Mouse (Mus musculus) spleen, adult 12 weeks (tissue): Measurements from ENCODE around the gene Ammecr1.

Experiments
- DNase-seq: peaks from one replicate; pipeline ENCODE4 v3.0.0; 2022; ENCODE audit warnings: low spot score

The Ammecr1 gene

DNA sequence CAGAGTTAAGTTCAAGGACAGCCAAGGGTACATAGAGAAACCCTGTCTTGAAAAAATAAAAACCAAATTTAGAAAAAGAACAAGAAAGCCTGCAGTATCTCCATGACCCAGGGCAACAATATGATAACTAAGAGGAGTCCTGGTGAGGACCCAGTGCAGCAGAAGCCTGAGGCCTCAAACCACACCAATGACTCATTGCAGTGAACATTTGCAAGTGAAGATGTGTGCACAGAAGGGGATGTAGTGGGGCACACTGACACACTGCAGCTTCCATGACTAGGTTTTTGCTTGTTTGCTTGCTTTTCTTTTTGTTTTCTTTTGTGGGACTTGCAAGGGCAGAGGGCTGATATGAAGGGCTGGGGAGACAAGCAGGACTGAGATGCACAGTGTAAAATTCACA lies 52.3 kb downstream of the Ammecr1 start:
- DNase-seq = no peak

GRCm38 (mm10) chrX:142903854-142904253 lies 62.7 kb downstream of the Ammecr1 start:
- DNase-seq = no peak

GRCm38 (mm10) chrX:142902599-142902998 lies 63.9 kb downstream of the Ammecr1 start:
- no peak for DNase-seq

DNA sequence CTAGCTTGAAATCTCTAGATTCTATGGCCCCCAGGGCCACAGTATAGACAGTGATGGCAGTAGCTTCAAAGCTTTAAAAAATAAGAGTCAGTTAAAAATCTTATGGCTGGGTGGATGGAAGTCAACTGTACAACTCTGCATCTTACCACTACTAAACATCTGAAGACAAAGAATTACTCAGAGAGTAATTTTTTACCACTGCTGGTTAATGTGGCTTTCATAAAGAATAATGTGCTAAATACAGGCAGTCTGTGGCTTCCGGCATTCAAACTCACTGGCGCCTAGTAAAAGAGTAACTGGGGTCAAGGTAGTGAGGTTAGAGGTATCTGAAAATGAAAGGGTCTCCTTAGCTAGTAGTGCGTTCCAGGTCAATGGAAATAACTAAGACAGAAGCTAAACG lies 64.6 kb downstream of the Ammecr1 start:
- DNase-seq = no peak

DNA sequence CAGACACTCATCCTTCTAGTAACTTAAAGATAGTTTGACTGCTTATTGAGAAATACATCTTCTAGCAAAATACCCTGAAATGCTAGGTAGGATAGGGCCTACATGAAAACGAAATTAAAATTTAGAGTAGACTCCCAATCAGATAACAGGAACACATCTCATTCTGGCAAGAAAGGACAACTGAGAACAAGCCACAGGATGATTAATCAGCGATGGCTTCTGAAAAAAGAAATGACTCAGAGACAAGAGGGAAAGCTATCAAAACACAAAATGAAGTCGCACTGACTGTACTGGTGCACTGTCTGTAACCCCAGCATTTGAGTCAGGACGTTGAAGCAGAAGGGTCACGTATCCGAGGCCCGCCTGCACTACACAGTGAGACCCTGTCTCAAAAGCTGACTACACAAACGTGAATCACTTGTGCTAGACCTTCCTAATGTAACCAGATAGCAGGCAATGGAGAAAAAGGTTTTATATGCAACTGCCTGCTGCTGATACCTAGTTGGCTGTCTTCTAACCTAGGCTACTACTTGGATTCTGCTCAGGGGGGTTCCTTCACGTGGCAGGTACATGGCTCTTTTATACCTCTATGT lies 68.1 kb downstream of the Ammecr1 start:
- DNase-seq = no peak

GRCm38 (mm10) chrX:142897477-142898000 lies 69.0 kb downstream of the Ammecr1 start:
- DNase-seq = no peak

- no peak for DNase-seq
Measured at GRCm38 (mm10) chrX:142895316-142895715, 71.2 kb downstream of the Ammecr1 start.

GRCm38 (mm10) chrX:142885962-142886361 lies 80.6 kb downstream of the Ammecr1 start:
- no peak for DNase-seq

DNA sequence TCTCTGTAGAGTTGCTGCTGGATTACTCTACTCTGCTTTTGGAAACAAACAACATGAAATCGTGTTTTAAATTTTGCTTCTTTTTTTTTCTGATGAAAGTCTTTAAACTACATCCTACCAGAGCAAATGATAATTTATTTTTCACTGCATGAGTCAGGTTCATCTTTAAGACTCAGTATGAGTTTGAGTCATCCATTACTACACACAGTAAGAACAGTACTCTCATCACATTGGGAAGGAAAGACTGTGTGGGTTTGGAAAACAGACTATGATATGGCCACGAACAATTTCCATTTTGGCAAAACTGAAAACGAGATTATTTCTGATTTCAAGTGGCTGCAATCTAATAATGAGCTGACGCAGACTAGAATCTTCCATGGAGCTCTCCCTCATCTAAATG lies 82.9 kb downstream of the Ammecr1 start:
- DNase-seq = no peak

DNA sequence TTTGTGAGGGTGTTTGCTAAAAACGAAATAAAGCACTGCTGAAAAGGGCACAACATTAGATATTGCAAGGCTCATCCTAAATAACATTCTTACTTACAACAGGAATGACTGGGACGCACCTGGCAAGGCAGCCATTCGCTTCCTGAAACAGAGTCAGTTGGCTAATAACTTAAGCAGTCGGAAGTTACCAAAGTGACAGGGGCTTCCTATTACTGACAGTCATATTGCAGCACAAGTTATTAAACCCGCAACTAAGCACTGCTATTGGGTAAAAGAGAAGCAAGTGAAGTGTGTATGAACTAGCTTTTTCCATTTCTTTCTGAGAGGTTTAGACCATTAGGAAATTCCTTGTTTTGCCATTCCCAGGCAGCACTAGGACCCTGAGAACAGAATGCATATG lies 84.3 kb downstream of the Ammecr1 start:
- no peak for DNase-seq

- DNase-seq = no peak
Measured at GRCm38 (mm10) chrX:142869844-142870243, 96.7 kb downstream of the Ammecr1 start.

DNA sequence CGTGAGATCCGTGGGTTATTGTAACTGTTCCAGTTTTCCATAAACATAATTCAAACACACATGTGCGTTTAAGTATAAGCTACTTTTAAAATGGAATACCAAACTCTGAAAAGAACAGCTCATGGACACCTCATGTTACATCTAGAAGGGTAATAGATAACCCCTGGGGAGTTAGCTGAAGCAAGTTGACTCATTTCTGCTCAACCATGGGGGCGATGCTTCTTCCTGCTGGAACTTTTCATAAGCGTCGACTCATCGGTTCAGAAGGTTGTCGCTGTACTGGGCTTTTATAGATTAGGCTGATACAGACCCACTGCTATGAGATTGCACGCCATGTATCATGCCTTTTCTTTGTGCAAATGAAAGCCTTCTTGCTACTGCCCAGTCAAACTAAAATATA lies 118.5 kb downstream of the Ammecr1 start:
- no peak for DNase-seq

DNA sequence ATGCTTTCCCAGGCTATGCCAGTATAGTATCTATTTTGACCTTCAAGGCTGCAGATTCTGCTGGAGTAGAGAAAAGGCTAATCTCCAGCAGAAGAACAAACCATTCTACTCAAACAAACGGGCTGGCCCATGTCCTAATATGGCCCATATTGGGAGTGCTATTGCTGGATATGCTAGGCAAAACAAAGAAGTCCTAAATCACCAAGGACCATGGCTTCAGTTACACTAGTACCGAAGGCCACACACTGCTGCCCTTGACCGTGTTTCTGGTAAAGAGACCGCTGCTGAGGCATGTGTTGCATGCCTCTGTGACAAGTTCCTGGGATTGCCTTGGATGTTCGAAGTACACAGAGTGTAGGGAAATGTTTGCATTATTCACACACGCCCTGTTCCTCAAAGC lies 120.3 kb downstream of the Ammecr1 start:
- no peak for DNase-seq

DNA sequence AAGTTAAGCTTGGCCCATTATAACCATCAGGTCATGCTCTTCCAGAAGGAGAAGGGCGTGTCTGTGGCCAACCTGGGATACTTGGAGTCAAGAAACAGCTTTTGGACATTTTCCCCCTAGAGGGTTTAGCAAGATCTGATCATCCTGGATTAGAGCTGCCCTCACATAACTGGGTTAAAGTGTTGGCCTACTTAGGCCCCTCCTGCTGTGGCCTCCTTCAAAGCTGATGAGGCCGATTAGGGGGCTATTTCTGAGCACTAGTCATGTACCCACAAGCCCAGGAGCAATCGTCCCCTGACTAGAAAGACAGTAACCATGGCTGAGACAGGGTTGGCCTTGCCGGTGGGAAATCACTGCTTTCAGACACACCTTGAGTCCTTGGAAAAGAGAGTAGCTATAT lies 124.6 kb downstream of the Ammecr1 start:
- DNase-seq = no peak

DNA sequence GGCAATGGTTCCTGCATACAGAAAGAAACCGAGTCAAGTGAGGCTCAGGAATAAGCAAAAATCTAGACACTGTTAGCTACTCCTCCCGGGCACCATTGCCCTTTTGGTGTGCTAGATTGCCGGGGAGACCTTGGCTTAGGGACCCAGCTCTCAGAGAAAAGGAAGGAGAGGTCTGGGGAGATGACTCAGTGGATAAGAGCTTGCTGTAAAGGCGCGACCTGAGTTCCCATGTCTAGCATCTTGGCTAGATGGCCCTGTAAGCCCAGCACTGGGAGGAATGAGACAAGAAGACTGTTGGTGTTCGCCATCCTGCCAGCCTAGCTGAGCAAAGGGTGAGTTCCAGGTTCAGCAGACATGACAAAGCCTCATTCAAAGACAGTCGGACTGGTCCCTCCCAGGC lies 127.1 kb downstream of the Ammecr1 start:
- no peak for DNase-seq

DNA sequence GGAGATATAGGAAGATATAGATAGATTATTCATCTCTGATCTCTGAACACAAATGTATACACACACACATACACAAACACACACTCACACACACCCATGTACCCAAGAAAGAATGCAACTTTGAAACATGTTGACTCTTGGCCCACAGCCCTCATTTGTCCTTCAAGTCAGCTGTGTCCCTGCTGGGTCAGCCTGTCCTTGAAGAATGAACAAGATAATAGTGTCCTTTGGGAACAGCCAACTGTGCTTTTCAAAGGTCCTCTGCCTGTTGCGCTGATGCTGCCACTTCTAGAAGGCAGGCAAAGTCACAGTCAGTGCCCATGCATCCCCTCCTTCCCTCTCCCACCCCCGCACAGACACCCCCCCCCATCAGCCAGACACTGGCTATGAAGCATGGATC lies 127.7 kb downstream of the Ammecr1 start:
- no peak for DNase-seq

DNA sequence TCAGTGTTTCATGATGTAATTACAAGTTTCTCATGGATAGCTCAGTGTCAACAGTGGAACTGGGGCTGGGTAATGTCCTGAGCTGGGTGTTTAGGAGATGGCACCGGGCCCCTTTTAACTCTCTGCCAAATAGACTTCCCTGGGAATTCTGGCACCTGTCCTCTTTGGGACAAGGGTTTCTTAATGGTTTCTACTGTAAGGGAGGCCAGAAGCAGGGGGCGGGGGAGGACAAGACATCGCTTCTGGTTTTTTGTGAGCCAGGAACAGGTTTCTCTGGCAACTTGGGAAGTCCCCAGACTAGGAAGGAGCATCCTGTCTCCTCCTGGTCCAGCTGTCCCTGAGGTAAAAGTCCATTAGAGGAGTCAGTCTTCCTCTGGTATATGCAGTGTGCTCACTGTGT lies 129.2 kb downstream of the Ammecr1 start:
- no peak for DNase-seq

GRCm38 (mm10) chrX:142836399-142836798 lies 130.1 kb downstream of the Ammecr1 start:
- DNase-seq = no peak

- no peak for DNase-seq
Measured at GRCm38 (mm10) chrX:142834807-142835206, 131.7 kb downstream of the Ammecr1 start.

DNA sequence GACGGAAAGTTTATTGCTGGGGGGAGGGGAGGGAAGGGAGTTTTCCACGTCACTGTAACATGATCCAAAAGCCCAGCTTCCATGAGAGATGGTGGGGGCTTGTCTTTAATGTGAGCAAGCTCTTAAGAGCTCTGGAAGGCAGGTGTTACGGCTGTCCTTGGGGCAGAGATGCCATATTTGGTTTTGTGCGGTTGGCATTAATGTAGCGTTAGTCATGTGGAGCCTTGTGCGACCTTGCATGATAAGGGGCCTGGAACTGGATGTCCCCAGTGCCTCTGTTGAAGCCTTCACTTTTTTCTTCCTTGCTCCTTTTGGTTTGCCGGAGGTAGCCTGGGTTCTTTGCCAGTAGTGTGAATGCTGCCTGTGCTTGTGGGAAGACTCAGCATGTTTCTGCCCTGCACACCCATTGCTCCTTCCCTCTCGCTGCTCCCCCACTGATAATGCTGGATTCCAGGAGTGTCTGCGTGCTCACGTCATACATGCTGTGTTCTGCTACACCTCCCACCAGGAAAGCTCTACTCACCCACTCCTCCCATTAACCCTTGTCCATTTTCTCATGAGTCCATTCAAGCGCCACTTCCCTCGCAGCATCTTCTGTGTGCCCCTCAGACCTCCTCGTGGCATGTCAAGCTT lies 133.2 kb downstream of the Ammecr1 start:
- no peak for DNase-seq

GRCm38 (mm10) chrX:142832221-142832620 lies 134.3 kb downstream of the Ammecr1 start:
- DNase-seq = no peak

DNA sequence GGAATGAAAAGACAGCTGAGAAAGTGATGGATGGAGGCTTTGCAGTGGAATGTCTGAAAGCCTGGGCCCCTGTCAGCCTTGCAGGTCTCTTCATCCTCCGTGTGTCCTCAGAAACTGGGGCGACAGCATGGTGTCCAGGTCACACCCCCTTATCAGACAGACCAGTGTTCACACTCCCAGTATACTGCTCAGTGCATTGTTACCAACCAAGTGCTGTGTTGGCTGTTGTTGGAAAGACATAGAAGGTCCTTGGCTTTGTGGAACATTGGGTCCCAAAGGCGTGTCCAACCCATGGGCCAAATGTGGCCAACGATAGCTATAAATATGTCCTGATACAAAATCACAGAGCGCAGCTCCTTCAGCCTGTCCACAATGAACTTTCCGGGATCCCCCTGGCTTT lies 136.0 kb downstream of the Ammecr1 start:
- DNase-seq = no peak

- no peak for DNase-seq
Measured at GRCm38 (mm10) chrX:142829866-142830470, 136.6 kb downstream of the Ammecr1 start.

GRCm38 (mm10) chrX:142829267-142829666 lies 137.3 kb downstream of the Ammecr1 start:
- no peak for DNase-seq
